Mouse (Mus musculus): ENCODE data around the gene Trcg1.
"Not testable (repeated sequence)": the region's sequence is repeated elsewhere in the genome, so short reads cannot be mapped to it uniquely, and the experiment has no call there.

The Trcg1 gene

GRCm38 (mm10) chr9:57236256-57236655 is at the start of gene Trcg1:
Trcg1 (plus strand) TSS chr9:57236556.
- DNase-seq = no peak

- DNase-seq = no peak
These were observed 39.6 kb upstream of the Trcg1 start for GRCm38 (mm10) chr9:57196708-57197107.

- DNase-seq = no peak
These were observed 38.9 kb upstream of the Trcg1 start for GRCm38 (mm10) chr9:57197414-57197813.

GRCm38 (mm10) chr9:57202981-57203380 is 33.4 kb upstream of the Trcg1 start:
- DNase-seq = no peak

DNA sequence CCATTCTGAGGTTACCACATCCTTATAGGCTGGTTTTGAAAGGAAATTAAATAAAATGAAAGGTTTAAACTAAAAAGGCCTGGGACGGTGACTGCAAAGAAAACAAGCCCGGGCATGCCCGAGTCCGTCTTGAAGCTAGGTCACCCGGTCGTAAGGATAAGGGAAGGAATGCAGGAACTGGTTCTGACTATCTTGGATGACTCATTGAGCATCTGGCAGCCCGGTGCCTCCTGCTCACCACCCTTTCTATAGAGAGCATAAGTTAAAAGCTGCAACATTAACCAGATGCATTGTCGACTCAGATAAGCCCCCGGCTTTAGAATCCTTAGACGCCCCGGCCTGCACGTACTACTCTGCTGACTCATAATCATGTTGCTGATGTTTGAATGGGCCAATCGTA is 32.8 kb upstream of the Trcg1 start:
- not testable (repeated sequence) for DNase-seq

DNA sequence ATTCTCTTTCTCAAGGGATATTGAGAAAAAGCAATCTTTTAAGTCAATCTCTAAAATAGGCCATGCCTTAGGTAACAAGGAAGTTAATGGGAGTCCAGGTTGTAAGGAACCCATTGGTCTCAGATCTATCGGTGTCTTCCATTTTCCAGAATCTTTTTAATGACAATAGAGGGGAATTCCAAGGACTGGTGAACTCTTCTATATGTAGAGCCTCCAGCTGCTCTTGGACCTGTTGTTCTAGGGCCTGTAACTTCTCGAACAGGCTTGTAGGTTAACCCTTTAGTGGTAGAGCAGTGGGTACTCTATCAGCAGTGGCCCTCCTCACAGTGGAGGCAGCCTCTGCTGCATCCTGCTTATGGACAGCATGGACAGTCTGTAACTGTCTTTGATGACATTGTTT is 29.5 kb upstream of the Trcg1 start:
- DNase-seq = no peak

GRCm38 (mm10) chr9:57209316-57209715 is 27.0 kb upstream of the Trcg1 start:
- peak; percentile 46 for DNase-seq

GRCm38 (mm10) chr9:57212448-57213222 is 23.7 kb upstream of the Trcg1 start:
- no peak for DNase-seq

- DNase-seq = no peak
These were observed 21.9 kb upstream of the Trcg1 start for GRCm38 (mm10) chr9:57214500-57214899.

GRCm38 (mm10) chr9:57217220-57217619 is 19.1 kb upstream of the Trcg1 start:
- DNase-seq = no peak

GRCm38 (mm10) chr9:57218776-57219175 is 17.6 kb upstream of the Trcg1 start:
- no peak for DNase-seq

DNA sequence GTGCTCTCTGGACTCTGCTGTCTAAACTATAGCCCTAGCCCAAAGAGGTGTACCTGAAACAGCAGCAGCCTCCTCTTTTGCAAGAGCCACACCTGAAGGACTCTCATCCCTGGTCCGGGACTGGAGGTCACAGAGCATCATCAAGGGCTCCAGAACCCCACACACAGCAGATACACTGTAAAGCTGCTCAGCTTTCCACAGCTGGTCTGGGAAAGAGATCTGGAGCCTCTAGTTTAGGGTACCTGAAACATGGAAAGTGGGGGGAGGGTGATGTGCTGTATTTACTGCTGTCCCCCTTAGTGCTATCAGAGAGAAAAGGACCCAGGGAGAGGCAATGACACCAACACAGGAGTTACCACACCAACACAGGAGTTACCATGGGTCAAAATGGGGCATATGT is 16.8 kb upstream of the Trcg1 start:
- DNase-seq = no peak

DNA sequence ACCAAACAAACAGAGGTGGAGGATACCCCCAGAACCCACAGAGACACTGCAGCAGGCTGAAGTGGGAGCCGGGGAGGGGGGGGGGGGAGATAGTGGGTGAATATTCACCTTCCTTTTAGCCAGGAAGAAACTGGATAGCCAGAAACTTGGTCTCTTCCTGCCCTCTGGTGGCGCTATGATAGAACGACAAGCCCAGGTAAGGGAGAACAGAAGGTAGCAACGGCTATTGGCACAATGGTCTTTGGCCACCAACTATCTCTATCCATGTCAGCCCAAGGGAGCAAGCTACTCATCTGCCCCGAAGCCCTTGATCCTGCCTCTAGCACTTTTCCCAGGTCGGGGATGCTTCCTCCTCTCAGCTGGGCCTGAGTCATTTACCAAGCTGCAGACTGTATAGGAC is 16.0 kb upstream of the Trcg1 start:
- DNase-seq = peak; percentile 52

GRCm38 (mm10) chr9:57223341-57223740 is 13.0 kb upstream of the Trcg1 start:
- DNase-seq = no peak

DNA sequence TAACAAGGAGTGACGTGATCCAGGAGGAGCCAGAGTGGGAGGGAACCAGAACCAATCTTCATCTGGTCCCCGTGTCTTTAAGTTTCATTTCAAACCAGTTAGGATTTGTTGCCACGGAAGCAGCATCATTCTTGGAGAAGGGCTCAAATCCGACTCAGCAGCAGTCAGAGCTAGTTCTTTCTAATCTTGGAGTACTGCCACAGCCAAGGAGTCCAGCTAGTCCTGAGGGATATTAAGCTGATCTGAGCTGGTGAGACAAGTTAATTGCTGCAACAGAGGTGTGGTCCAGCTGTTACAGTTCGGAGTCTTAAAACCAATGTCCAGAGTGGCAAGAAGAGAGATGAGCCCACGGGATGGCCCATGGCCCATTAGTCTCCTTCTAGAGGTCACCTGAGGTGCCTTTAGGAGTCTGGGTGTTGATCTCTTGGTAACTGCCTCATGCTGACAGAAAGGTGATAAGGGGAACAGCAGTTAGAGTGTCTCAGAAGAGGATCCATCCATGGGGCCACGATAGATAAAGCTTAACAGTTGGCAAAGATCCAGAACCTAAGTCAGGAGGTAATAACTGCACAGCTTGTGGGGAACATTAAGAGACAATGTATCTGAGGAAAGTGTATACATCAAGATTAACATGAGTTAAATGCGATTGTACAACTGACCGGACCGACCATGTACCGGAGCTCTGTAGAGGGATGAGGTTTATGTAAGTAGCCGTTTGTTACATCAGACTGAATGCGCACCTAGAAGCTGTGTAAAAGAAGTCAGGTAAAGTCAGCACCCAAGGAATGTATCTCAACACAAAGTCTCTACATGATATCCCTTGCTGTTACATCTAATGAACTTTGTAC is 10.4 kb upstream of the Trcg1 start:
- no peak for DNase-seq

GRCm38 (mm10) chr9:57226628-57227122 is 9.7 kb upstream of the Trcg1 start:
- DNase-seq = not testable (repeated sequence)

GRCm38 (mm10) chr9:57227203-57227602 is 9.2 kb upstream of the Trcg1 start:
- no peak for DNase-seq

DNA sequence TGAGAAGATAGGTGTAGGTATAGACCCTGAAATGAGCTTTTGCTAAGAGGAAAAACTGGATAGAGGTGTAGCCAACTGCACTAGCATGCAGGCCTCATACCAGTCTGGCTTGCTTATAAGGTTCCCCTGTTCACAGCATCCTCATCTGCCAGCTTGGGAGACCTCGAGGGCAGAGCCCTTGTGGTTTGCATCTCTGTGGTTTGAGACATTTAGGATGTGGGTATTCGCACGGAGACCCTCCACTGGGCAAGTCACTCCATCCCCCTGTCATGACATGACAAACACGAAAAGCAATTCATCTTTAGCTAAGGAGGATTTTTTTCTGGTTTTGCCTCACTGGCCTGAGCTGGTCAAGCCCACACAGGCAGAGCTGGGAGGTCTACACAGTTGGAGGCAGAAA is 8.2 kb upstream of the Trcg1 start:
- DNase-seq = no peak

DNA sequence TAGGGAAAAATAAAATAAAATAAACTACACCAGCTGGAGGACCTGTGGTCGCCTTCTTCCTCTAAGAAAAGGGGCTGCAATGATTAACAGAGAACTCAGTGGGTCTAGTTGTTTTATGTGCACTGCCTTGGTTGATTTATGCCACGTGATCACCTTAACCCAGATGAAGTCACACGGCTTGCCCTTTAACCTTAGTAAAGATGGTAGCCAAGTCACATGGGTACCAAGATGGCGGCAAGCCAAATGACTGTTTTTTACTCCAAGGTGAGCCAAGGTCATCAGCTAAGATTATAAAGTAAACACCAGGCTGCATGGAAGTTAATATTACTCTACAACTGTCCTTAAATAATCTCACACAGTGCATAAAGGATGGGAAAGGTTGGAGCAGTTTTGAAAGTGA is 6.6 kb upstream of the Trcg1 start:
- no peak for DNase-seq

- no peak for DNase-seq
These were observed 6.1 kb upstream of the Trcg1 start for GRCm38 (mm10) chr9:57230146-57230783.

DNA sequence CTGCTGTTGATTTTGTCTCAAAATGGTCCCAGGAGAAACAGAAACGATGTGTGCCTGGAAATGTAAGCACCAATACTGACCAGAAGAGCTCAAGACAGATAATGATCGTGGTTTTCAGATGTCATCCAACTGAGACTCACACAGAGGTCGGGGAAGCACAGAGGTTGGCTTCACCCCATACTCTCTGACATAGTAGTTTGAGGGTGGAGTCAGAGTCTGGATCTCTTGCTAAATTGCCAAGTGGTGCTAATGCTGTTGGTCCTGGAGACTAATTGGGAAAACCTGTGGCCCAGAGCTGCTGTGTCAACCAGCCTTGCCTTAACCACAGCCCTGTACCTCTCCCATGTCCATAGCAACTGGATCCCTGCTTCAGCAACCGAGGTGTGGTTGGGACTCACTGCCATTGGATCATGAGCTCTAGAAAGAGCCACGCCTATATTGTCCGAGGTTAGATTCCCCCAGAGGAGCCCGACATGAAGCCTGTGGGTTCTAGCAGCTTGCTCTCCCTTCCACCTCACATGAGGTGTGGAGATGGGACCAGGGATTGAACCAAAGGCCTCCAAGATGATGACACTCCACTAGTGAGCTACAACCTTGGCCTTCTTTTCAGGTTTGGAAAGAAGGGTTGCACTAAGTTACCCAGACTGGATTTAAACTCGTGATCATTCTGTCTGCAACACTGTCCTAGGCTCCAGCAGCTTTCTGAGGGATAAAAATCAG is 4.7 kb upstream of the Trcg1 start:
- DNase-seq = no peak

DNA sequence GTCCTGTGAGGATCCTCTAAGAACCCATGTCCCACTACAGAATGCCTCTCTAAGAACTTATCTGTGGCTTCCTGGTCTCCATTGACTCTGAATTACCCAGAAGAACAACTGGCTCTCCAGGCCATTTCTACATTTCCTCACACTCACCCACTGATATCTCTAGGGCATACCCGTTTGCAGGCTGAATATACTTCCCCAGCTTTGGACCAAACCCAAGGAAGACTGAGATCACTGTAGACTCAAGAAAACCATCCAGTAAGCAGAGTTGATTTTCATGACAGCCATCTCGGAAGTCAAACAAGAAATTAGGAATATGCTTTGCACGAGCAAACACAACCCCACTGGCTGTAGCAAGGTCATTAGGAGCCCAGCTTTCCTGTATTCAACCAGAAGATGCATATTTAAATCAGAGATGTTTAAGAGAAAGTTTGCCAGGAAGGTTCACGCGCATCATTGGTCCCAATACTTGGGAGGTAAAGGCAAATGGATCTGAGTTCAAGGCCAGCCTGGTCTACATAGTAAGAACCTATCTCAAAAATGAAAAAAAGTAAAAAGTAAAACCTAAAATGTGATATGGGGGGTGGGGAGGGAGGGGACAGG is 3.9 kb upstream of the Trcg1 start:
- DNase-seq = no peak

Data from thymus, postnatal 25 days (tissue).